Mouse (Mus musculus): ENCODE data around the gene Otogl.
A peak's percentile ranks its signal among the peaks of the same experiment; 100 is the strongest.

Otogl gene

GRCm38 (mm10) chr10:107912084-107912573 is at the start of gene Otogl:
Gene Otogl, minus strand, starts transcription at chr10:107912134.
- DNase-seq: no peak

- no peak for DNase-seq
Measured at GRCm38 (mm10) chr10:107956588-107956987, 44.7 kb upstream of the Otogl start.

DNA sequence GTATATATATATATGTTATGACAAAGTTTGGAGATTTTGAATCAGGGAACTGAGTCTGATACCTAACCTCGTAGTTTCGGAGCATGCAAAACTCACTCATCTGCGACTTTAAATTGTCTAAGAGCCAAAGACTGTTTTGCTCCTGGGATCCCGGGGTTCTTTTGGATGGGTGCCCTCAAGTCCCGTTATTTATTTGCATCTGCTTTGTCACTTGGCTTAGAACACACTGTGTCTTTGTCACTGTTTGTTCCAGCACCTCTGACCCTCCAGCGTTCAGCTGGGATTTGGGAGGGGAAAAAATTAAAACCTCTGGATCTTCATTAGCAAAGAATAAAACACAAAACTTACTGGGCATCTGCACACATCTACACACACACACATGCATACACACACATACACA is 42.5 kb upstream of the Otogl start:
- DNase-seq: no peak

DNA sequence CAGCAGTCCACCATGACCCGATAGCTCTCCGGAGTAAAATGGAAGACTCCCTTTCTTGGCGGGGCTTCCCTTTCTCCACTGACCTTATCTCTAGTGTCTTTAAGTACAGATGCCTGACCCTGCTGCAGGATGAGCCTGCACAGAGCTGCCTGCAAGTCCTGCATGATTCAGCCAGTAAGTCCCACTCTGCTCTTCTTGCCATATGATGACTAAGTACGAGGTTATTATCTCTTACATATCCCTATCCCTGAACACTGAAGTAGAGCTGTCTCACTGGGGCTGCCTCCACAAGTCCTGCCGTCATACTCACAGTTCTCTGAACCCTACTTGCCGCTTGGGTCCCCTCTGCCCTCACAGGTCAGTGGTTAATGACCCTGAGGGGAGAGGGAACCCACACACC is 39.7 kb upstream of the Otogl start:
- DNase-seq: no peak

DNA sequence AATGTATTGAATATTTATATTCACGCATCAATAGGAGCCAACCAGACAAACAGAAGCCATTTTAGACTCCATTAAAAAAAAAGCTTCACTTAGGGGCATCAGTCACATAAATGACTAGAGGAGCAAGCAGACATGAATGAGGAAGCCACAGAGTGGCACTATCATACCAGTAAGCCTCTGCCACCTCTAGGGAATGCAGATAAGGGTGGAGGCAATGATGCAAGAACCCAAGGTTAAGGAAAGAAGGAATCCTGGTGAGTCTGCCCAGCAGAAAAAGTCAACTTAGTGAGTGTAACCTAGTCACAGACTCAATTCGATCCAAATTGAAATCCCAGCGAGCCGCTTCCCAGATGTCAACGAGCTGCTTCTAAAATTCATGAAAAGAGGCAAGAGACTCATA is 38.0 kb upstream of the Otogl start:
- DNase-seq: no peak

DNA sequence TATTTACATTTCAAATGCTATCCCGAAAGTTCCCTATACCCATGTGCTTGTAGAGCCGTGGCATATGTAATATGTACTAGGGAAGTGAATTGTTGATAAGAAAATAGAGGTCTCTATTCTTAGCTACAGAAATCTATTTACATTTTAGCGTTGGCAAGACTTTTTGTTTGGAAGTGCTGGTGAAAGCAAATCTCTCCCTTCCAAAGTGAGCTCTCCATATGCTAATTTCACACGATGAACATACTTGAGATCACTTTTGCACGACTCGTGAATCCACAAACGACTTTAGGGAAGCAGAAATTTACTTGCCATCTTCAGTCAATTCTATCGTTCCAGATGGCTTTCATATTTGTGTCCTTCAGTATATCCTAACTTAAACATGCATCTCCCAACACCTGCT is 36.7 kb upstream of the Otogl start:
- no peak for DNase-seq

GRCm38 (mm10) chr10:107948038-107948437 is 36.1 kb upstream of the Otogl start:
- no peak for DNase-seq

DNA sequence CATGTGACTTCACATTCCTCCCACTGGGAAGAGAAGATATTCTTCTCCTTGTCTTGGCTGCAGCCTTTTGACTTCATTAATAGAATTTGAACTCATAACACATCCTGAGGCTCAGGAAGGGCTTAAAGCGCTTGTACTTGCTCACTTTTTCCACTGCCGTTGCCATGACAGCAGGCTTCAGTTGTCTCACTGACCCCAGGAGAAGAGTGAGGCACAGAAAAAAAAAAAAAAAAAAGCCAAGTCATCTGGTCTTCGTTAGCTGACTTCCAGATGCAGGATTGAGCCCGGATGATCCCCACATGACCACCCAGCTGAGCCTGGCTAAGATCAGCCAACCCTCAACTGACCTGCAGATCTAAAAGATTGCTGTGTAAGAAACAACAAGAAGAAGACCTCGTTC is 34.4 kb upstream of the Otogl start:
- no peak for DNase-seq

DNA sequence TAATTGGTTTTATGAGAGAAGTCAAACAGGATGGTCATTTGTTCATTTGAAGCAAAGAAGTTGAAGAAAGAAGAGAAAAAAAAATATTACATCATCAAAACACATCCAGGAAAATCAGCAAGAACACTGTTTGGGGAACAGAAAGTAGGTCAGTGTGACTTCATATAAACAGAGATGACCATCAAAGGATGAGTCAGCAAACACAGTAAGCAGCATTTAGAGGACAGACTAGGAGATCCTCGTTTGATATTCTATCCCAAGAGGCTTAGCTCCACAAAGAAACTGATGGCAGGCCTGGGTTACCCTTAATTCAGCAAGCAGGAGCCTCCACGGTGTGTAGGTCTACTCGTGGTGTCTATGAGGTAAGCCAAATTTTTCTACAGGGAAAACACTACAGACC is 31.9 kb upstream of the Otogl start:
- DNase-seq: no peak

DNA sequence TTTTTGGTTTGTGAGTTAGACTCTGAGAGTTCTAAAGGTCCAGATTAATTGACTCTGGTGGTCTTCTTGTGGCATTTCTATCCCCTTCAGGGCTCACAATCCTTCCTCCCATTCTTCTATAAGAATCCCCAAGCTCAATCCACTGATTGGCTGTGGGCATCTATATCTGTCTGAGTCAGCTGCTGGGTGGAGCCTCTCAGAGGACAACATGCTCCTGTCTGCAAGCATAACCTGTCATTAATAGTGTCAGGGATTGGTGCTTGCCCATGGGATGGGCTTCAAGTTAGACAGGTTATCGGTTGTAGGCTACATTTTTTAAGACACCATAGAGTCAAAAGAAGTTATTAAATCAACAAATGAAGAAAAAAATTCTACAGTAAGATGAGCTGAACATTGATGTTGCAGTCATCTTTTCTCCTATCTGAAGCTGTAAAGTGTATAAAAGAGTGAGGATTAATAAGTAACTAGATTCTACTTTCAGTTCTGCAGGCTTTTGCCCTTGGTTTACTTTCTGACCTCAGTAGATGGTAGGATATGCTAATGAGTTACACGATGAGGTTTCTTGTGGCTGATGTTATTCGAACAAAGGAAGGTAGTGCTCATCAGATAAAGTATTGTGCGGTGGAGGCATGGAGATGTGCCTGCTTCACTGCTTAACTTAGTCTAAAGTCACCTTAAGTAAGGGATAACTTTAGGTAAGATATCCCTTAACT is 29.4 kb upstream of the Otogl start:
- DNase-seq: no peak

DNA sequence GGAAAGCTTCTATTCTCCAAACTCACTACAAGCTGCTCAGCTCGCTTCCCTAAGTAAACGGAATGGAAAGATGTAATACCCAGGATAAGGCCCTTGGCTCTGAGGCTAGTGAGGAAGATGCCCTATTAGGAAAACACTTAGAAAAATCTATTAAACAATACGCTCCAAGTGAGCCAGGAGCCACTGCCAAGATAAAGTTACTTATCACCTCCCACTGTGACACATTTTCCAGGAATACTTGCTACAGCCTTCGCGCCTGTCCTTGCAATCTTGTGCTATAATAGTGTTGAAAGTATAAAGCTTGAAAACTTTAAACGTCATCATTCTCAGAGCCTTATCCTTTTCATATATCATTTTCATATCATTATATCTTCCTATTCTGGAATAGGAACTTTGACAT is 28.4 kb upstream of the Otogl start:
- DNase-seq: no peak

DNA sequence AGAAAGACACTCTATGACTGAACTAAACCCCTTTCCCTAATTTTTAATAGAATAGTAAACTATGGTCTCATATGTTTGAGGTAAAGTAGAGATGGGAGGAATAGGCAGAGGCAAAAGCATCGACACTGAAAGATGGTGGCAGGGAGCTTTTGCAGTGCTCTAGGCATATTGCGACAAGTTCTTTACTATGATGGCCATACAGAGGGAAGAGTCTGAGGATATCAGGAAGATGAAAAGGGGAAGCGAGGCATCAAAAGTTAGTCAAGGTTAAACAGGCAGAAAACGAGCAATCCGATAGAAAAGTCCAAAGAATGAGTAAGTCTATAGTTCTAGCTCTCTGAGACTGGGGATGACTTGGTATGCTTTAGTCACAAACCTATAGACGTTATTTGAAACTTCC is 27.9 kb upstream of the Otogl start:
- no peak for DNase-seq

DNA sequence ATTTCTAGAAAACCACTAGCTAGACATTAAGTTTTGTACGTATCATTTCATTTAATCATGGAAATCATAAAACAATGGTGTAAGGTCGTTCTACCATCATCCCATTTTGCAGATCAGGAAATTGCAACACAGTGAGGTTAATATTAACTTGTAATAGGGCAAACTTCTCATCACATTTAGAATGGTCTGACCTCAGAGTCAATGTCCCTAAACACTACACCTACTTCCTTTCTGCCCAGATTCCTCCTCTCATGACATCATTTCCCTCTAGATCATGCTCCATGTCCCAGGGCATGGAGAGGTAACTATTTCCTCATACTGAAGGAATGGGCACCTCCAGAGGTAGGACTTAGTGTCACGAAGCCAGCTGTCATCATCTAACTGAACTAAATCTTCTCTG is 22.1 kb upstream of the Otogl start:
- DNase-seq: no peak

GRCm38 (mm10) chr10:107933527-107933926 is 21.6 kb upstream of the Otogl start:
- DNase-seq: no peak

DNA sequence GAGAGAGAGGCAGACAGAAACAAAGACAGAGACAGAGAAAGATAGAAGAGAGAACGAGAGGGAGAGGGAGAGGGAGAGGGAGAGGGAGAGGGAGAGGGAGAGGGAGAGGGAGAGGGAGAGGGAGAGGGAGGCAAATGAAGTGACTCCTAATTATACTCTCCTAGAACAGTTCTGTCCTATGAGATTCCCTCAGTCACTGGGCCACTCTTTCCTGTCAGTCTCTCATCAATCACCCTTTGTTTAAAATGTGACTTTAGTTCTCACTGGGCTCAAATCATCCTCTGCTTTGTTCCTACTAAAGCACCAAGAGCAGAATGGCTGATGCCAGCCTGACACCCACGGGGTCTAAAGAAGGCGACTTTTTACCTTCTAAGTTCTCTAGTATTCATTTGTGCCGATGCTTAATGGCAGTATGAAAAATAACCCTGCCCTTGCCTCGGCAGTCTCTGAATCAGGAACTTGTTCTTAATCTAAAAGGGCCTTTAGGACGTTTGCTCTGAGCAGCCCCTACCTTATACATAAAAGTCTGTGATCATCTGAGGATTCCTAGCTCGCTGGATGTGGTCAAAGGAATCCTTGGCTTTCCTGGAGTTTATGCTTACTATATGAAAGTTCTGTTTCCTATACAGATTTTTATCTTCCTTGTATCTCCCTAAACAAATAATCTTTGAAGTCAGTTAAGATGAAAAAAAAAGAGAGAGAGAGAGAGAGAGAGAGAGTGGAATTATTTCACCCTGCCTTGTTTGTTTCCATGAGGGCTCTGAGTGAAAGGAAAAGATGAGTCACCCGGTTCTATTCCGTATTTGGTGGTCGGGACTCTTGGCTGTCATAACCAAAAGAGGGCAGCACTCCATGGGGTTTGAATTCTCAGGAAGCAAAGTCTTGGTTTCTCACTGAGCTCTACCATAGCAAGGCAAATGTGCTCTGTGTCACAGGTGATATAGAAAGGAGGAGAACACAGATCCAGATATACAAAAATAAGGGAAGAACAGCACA is 20.2 kb upstream of the Otogl start:
- DNase-seq: peak; percentile 36

GRCm38 (mm10) chr10:107930471-107931021 is 18.6 kb upstream of the Otogl start:
- no peak for DNase-seq

GRCm38 (mm10) chr10:107925306-107925705 is 13.4 kb upstream of the Otogl start:
- no peak for DNase-seq

DNA sequence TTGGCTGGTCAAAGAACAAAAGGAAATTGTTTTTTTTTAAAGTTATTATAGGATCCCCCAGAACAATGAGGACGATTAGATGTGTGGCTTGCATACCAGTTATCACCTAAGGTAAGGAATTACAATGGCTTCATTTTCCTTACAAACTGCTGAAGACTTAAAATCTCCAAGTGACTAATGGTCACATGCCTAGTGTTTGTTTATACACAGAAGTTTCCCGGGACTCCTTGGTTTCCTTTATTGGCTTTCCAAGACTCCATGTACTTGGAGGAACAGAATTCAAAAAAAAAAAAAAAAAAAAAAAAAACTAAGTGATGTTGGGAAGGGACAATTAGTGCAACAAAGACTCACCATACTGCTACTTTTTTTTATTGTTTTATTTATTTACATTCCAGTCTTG is 11.9 kb upstream of the Otogl start:
- no peak for DNase-seq

DNA sequence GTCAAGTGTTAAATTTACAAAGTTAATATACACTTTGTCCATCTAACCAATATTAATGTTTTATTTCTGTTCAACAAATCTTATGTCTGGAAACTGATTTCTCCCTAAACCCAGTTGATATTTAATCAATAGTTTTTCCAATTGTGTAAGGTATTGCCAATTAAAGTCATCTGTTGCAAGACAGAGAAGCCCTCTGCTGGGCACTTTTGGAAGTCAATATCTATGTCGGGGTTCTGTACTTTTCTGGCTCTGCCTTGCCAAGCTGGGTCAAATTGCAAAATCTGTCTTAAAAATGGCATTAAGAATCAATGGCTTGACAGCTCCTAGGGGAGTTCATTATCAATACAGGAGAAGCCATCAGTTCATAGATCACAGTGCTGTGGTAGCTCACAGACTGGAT is 10.8 kb upstream of the Otogl start:
- DNase-seq: no peak

GRCm38 (mm10) chr10:107921549-107921948 is 9.6 kb upstream of the Otogl start:
- DNase-seq: no peak

- no peak for DNase-seq
Measured at GRCm38 (mm10) chr10:107921134-107921533, 9.2 kb upstream of the Otogl start.

GRCm38 (mm10) chr10:107913013-107913412 is 1.1 kb upstream of the Otogl start:
- DNase-seq: no peak

DNA sequence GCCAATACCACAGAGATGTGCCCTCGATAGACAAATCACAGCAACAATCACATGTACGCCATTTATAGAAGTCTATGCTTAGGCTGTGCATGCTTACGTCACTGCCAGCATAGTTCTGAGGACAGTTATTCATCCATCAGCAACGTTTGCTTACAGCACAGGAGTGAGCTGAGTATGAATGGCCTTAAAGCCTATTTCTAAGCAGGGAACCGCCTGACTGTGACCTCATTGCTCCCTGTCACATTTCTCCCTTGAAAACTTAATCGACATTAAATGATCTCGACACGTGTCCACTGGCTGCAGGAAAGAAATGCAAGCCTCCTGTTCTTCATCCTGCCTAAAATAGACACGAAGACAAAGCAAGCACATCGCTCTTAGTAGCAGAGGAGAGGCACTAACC is 5.5 kb downstream of the Otogl start:
- DNase-seq: no peak
